Mouse (Mus musculus) megakaryocyte, embryonic 14.5 days (primary cell): ENCODE measurements at regions not wholly inside any gene's neighbourhood (a gene's known extent, or its start where the extent isn't known, plus 50 kb on each side); places are given as distances from the start of the nearest gene placed in this dataset.

Experiments used
- FLI1 ChIP-seq: IDR thresholded peaks from 2 replicates; pipeline ENCODE4 v1.6.1; 2012; ENCODE audit warnings: low read length, inconsistent platforms, mixed read lengths
- GATA1 ChIP-seq: IDR thresholded peaks from 3 replicates; pipeline ENCODE4 v1.6.1; 2012; ENCODE audit warnings: mixed read lengths, low read length, inconsistent platforms, borderline replicate concordance

DNA sequence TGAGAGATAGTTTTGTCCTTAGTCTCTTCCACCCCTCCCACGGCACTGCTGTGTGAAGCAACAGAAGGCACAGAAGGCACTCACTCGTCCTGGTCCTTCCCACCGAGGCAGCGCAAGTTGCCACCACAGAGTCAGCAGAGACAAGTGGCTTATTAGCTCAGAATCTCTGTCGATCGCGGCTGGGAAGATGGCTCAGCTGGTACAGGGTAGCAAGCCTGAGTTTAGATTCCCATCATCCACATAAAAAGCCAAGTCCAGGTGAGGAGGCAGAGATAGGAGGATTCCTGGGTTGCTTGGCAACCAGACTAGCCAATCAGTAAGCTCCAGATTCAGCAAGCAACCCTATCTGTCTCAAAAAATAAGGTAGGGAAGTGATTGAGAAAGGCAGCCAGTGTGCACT lies 55.0 kb upstream of the Zfp706 start:
- no peak for TF ChIP-seq GATA1
- TF ChIP-seq FLI1: no peak
